Mouse (Mus musculus): ENCODE results near the gene Hbp1.

- TF ChIP-seq GATA1 (IDR thresholded peaks at IDR 0.05; ENCODE audit: borderline replicate concordance, low read length): peak; percentile 60; the same call in 1 of the 3 replicates
- no peak for TF ChIP-seq FLI1 (IDR thresholded peaks at IDR 0.05; ENCODE audit: low read length)
Measured at GRCm38 (mm10) chr12:31949759-31950658, at the start of gene Hbp1.
